Mouse (Mus musculus): Measurements from ENCODE around the gene 4933407L21Rik. TPM values are rescaled to one million over a fixed set of nuclear protein-coding genes. Genes with fewer than 3 reads are reported as not detected.

The 4933407L21Rik gene
- polyA plus RNA-seq, 1 experiment from 2014 or later: 1.0 TPM

DNA sequence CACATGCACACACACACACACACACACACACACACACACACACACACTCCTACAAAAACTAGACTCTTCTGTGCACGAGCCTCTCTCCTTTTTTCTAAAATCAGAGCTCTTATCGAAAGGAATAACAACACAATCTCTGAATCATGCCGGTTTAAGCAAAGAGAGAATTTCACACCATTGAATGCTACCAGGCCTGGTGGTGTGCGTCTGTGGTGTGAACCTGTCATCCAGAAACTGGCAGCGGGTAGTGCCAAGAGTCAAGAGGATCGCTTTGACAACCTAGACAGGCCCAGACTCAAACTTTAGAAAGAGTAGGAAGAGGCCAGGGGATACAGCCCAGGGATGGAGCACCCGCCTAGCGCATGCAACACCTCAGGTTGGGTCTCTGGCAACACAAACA is 14.0 kb downstream of the 4933407L21Rik start:
- Histone ChIP-seq H3K4me1 (no peaks in the 10 kb centered on the region), H3K36me3 (no peaks in the 10 kb centered on the region), H3K4me3 (no peak overlapping the region), H3K27me3 (replicated peaks) (no peaks in the 10 kb centered on the region), H3K4me2 (replicated peaks) (no peak overlapping the region), H3K27ac (no peak overlapping the region), H3K9me3 (no peaks in the 10 kb centered on the region), H3K9ac (no peak overlapping the region)
- 86% methylated on average over 8 of the region's 8 CpGs for WGBS
- no peak for ATAC-seq (ENCODE audit: low FRiP score, low read depth)

DNA sequence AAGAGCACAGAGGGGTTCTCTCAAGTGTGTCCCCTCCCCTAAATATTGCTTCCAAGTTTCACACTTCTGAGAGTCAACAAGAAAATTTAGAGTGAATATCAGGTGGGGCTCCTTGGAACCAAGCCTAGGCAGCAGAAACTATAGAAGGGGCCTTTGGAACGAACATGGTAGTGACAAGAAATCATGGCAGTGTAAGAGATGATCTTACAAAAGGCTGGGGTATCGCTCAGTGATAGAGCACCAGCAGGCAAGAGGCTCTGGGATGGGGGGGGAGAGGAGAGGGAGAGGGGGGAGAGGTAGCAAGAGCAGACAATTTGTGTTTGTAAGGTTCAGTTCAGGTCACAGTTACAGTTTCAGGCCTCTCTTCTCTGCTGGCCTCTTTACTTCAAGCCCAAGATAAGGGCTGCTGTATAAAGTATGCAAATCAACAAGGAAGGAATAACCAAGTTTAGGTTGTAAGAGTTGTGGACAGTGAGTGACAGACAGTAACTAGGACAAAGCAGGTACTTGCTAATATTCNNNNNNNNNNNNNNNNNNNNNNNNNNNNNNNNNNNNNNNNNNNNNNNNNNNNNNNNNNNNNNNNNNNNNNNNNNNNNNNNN is 20.9 kb downstream of the 4933407L21Rik start:
- 88% methylated on average over 2 of the region's 2 CpGs for WGBS
- Histone ChIP-seq H3K27ac (no peak overlapping the region), H3K4me2 (replicated peaks) (no peak overlapping the region)

DNA sequence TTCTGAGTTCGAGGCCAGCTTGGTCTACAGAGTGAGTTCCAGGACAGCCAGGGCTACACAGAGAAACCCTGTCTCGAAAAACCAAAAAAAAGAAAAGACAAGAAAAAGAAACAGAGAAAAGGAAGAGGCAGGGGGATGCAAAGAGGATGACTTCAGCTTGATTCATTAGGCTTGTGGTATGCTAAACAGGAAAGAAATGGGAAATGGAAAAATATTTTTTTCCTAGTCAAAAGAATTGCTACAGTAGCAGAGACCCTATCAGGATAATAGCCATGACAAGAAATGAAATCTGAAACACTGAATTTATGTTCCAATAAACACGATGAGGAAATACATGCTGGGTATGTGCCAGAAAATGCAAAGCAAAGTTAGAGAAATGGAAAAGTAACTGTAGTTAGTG is 26.9 kb downstream of the 4933407L21Rik start:
- no peaks in the 10 kb centered on the region for H3K36me3 ChIP-seq
- no peaks in the 10 kb centered on the region for H3K9me3 ChIP-seq
- H3K27me3 ChIP-seq (replicated peaks): no peaks in the 10 kb centered on the region
- WGBS: 81% methylated on average over 3 of the region's 3 CpGs
- H3K27ac ChIP-seq: no peak overlapping the region
- H3K4me1 ChIP-seq: no peaks in the 10 kb centered on the region
- H3K4me3 ChIP-seq: no peak overlapping the region
- H3K9ac ChIP-seq: no peak overlapping the region
- ATAC-seq (ENCODE audit: low FRiP score, low read depth): no peak
- no peak overlapping the region for H3K4me2 ChIP-seq (replicated peaks)

More for the DNA sequence above, 20.9 kb downstream of the 4933407L21Rik start:
- Histone ChIP-seq H3K9ac (no peak overlapping the region), H3K36me3 (no peaks in the 10 kb centered on the region), H3K27me3 (replicated peaks) (no peaks in the 10 kb centered on the region), H3K9me3 (no peaks in the 10 kb centered on the region), H3K4me3 (no peak overlapping the region), H3K4me1 (no peaks in the 10 kb centered on the region)
- ATAC-seq (ENCODE audit: low FRiP score, low read depth): no peak

DNA sequence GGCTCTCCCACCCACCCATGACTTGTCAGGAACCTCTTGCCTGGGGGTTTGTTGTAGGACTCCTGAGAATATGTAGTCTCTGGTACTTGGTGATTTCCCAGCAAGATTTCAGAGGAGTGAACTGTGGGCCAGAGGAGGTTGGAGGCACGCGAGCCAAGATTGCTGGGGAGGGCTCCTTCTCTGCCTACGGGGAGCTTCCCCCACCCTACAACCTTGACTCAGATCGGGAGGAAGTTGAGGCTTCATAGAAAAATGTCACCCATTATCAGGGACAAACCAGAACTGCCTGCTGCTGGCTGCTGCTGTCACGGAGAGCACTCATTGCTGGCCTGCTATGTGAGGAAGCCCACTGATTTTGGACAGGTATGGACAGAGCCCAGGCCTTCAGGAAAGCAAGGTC is 29.0 kb downstream of the 4933407L21Rik start:
- no peak overlapping the region for H3K9ac ChIP-seq
- 82% methylated on average over 5 of the region's 5 CpGs for WGBS

DNA sequence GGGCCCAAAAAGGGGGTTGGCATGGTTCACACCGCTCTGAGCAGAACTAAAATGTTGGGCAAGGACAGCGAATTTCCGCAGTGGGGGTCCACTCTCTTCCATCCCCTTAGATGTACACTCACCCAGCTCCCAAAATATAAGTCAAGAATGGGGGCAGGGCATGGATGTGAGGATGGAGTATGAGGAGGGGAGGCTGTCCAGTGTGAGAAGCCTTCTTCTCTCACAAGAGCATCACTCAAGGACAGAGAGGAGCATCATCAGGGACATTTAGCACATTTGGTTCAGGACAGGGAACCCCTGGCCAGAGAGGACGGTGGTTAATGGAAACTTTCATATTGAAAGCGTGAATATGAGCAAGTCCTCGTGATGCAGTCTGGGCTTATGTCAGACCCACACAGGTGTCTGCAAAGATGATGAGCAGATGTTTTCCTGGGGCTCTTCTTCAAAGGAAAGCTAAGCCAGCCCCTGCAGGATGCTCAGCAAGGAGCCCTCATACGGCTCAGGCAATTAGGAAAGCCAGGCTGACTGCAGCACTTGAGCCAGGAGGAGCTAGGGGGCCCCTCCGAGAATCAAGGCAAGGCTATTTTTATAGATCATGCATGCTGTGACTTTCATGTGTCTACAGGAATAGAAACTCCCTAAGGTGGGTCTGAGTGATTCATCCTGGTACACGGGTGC is 29.8 kb downstream of the 4933407L21Rik start:
- 53% methylated on average over 9 of the region's 9 CpGs for WGBS
- Histone ChIP-seq H3K36me3 (no peaks in the 10 kb centered on the region), H3K4me3 (no peak overlapping the region)

More for the DNA sequence above, 29.0 kb downstream of the 4933407L21Rik start:
- Histone ChIP-seq H3K9me3 (no peaks in the 10 kb centered on the region), H3K4me1 (no peaks in the 10 kb centered on the region), H3K27ac (no peak overlapping the region), H3K27me3 (replicated peaks) (no peaks in the 10 kb centered on the region), H3K36me3 (no peaks in the 10 kb centered on the region), H3K4me2 (replicated peaks) (no peak overlapping the region), H3K4me3 (no peak overlapping the region)
- no peak for ATAC-seq (ENCODE audit: low FRiP score, low read depth)

DNA sequence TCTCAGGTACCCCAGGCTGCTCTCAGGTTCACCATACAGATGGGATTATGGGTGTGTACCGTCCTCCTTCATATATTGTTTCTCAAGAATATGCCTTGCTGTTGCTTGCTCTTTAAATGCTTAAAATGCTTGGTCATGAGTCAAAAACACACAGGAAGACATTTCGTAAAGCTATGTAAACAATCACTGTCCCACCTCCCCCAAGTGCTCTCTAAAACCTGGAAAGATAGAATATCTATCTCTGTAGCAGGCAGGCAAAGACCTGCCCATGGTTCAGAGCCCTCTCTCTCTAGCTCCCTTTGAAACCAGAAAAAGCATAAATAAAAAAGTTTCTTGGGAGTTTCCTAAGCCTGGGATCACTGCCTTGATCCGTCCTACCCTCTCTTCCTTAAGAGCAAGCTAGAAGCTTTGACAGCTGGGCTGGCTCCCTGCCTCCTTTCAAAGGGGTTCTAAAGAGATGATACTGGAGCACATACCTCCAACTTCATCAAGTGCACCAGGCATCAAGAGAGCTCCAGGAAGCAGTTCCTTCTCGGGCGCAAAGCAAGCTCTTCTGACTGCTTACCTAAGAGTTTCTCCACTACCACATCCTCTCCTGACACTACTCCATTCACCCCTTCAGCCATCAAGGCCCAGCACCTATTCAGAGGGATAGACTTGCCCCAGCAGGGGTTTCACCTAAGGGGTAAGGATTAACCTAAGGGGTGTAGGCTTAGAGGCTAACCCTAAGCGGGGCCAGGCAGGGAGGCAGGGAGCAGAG is 31.0 kb downstream of the 4933407L21Rik start:
- no peak overlapping the region for H3K4me2 ChIP-seq (replicated peaks)
- H3K36me3 ChIP-seq: no peaks in the 10 kb centered on the region
- no peaks in the 10 kb centered on the region for H3K27me3 ChIP-seq (replicated peaks)
- WGBS: 82% methylated on average over 6 of the region's 6 CpGs
- H3K4me1 ChIP-seq: no peaks in the 10 kb centered on the region
- no peaks in the 10 kb centered on the region for H3K9me3 ChIP-seq
- H3K9ac ChIP-seq: no peak overlapping the region
- no peak overlapping the region for H3K27ac ChIP-seq
- H3K4me3 ChIP-seq: no peak overlapping the region
- no peak for ATAC-seq (ENCODE audit: low FRiP score, low read depth)

More for the DNA sequence above, 29.8 kb downstream of the 4933407L21Rik start:
- Histone ChIP-seq H3K4me2 (replicated peaks) (no peak overlapping the region), H3K9ac (no peak overlapping the region), H3K4me1 (no peaks in the 10 kb centered on the region), H3K27me3 (replicated peaks) (no peaks in the 10 kb centered on the region), H3K27ac (no peak overlapping the region), H3K9me3 (no peaks in the 10 kb centered on the region)
- no peak for ATAC-seq (ENCODE audit: low FRiP score, low read depth)

DNA sequence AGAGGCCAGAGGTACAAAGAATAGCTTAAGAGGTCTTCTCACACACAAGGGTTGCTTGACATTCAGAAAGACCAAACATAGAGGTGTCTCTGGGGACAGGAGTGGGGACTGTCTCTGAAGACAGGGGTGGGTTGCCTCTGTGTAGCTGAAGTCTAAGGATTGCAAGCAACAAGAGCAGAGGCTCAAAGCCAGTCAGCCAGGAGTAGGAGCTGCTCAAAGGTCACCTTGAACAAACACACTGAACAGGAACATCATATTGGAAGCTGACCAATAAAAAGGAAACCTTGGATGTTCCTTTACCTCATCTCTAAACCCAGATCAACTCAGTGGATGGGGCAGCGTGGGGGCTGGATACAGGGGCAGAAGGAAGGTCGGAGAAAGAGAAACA is 31.6 kb downstream of the 4933407L21Rik start:
- ATAC-seq (ENCODE audit: low FRiP score, low read depth): no peak

DNA sequence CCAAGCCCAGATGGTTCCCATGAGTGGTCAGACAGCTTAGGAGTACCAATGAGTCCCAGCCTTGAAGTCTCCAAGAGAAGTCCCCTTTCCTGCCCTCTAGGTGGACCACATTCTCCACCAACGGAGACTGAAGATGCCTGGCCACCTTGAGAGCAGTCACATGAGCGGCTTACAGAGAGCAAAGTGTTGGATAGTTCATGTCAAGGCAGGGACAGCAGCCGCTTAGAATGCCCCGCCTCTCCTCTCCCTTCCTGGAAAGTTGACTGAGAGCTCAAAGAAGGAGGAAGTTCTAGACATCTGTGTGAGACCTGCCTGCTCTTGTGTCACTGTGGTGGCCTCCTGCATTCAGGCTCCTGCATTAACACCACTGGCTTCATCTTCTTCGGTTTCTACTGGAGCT is 32.6 kb downstream of the 4933407L21Rik start, which contains the start of gene Gpr55:
Gene Gpr55, minus strand, starts transcription at position 135 of the 400 bp plus-strand sequence.
- Histone ChIP-seq H3K9me3 (no peaks in the 10 kb centered on the region), H3K27me3 (replicated peaks) (no peaks in the 10 kb centered on the region), H3K9ac (no peak within 1 kb of the TSS), H3K4me2 (replicated peaks) (no peak within 1 kb of the TSS), H3K4me1 (no peaks in the 10 kb centered on the region), H3K4me3 (no peak within 1 kb of the TSS), H3K27ac (no peak within 1 kb of the TSS), H3K36me3 (no peaks in the 10 kb centered on the region)
- no peak for ATAC-seq (ENCODE audit: low FRiP score, low read depth)
- 81% methylated on average over 5 of the region's 5 CpGs for WGBS

More for the DNA sequence above, 31.6 kb downstream of the 4933407L21Rik start:
- WGBS: 85% methylated on average over 2 of the region's 2 CpGs
- no peak overlapping the region for H3K4me3 ChIP-seq
- H3K9ac ChIP-seq: no peak overlapping the region
- H3K4me1 ChIP-seq: no peaks in the 10 kb centered on the region
- no peaks in the 10 kb centered on the region for H3K9me3 ChIP-seq
- H3K27ac ChIP-seq: no peak overlapping the region
- H3K27me3 ChIP-seq (replicated peaks): no peaks in the 10 kb centered on the region
- no peaks in the 10 kb centered on the region for H3K36me3 ChIP-seq
- no peak overlapping the region for H3K4me2 ChIP-seq (replicated peaks)

DNA sequence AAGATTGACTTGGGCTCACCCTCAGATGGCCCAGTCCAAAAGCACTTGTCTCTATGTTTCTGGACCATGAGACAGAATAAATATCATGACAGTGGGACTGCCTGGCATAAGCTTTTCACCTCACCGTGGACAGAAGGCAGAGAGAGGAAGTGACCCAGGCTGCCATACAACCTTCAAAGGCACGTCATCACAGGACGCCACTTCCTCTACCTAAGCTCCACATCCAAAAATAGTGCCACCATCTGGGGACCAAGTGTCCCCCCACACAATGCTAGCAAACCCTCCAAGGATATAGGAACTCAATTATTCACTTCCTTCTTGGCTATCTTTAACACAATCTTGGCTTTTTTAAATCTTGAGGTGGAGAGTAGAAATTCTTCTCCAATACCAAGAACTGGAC is 33.8 kb downstream of the 4933407L21Rik start:
- Histone ChIP-seq H3K27me3 (replicated peaks) (no peaks in the 10 kb centered on the region), H3K36me3 (no peaks in the 10 kb centered on the region), H3K9me3 (no peaks in the 10 kb centered on the region), H3K9ac (no peak overlapping the region), H3K27ac (no peak overlapping the region), H3K4me2 (replicated peaks) (no peak overlapping the region), H3K4me3 (no peak overlapping the region), H3K4me1 (no peaks in the 10 kb centered on the region)
- no peak for ATAC-seq (ENCODE audit: low FRiP score, low read depth)
- WGBS: 83% methylated on average over 3 of the region's 3 CpGs

DNA sequence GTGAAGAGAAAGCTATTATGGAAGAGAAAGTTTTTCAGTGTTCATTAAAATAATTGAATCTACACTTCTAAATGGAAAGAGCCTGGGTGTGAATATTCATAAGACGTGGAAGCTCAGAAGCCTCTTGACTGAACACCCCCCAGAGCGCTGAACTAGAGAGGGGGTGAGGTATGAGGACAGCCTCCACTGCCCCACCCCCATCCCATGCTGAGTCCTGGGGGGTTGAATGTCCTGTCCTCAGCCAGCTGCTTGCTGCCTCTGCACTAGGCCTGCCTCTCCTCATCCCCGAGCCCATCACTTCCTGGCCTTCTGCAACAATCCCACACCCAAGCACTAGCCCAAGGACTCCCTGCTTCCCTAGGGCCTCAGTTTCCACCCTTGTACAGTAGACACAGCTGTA is 37.6 kb downstream of the 4933407L21Rik start:
- no peaks in the 10 kb centered on the region for H3K36me3 ChIP-seq
- whole genome bisulfite sequencing: 77% methylated on average over 3 of the region's 3 CpGs
- H3K4me2 ChIP-seq (replicated peaks): no peak overlapping the region
- H3K27ac ChIP-seq: no peak overlapping the region
- H3K27me3 ChIP-seq (replicated peaks): no peaks in the 10 kb centered on the region
- H3K4me3 ChIP-seq: no peak overlapping the region
- no peak overlapping the region for H3K9ac ChIP-seq
- no peaks in the 10 kb centered on the region for H3K9me3 ChIP-seq
- ATAC-seq (ENCODE audit: low FRiP score, low read depth): no peak
- no peaks in the 10 kb centered on the region for H3K4me1 ChIP-seq

DNA sequence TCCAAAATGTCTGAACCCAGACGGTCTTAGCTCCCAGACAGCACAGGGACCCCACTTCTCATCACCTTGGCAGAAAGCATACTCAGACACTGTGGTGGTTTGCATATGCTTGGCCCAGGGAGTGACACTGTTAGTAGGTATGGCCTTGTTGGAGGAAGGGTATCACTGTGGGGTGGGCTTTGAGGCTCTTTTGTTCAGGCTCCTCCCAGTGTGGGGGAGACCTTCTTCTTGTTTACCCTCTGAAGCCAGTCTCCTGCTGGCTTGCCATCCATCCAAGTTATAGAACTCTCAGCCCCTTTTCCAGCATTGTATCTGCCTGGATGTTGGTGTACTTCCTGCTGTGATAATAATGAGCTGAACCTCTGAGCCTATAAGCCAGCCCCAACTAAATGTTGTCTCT is 40.8 kb downstream of the 4933407L21Rik start:
- 71% methylated on average over 1 of the region's 1 CpGs for WGBS

DNA sequence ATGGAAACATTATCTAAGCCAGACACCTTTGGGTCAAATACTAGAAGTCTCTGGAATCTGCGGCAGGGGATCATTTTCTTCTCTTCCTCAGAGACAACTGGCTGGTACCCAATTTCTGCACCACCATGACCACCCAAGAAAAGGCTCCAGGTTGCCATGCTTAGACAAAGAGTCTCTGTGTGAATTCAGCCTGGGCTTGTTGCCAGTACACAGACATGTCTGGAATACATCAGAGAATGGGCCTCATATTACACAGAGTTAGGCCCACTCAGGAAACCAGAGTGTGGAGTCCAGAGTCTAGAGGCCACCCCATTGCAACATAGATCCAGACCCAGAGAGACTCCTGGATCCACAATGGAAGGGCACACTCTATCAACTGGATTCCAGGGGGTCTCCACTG is 41.2 kb downstream of the 4933407L21Rik start:
- Histone ChIP-seq H3K9ac (no peak overlapping the region), H3K36me3 (no peaks in the 10 kb centered on the region), H3K27me3 (replicated peaks) (no peaks in the 10 kb centered on the region), H3K27ac (no peak overlapping the region), H3K4me1 (no peaks in the 10 kb centered on the region), H3K4me3 (no peak overlapping the region), H3K9me3 (no peaks in the 10 kb centered on the region), H3K4me2 (replicated peaks) (no peak overlapping the region)
- 83% methylated on average over 1 of the region's 1 CpGs for WGBS
- ATAC-seq (ENCODE audit: low FRiP score, low read depth): peak; percentile 56; the same call in 1 of the 2 replicates

More for the DNA sequence above, 40.8 kb downstream of the 4933407L21Rik start:
- Histone ChIP-seq H3K9me3 (no peaks in the 10 kb centered on the region), H3K4me3 (no peak overlapping the region), H3K4me1 (no peaks in the 10 kb centered on the region), H3K27me3 (replicated peaks) (no peaks in the 10 kb centered on the region), H3K36me3 (no peaks in the 10 kb centered on the region), H3K4me2 (replicated peaks) (no peak overlapping the region), H3K27ac (no peak overlapping the region), H3K9ac (no peak overlapping the region)
- 0 out of 2 replicates have a peak, but pooled peaks have one; percentile 33 for ATAC-seq (ENCODE audit: low FRiP score, low read depth)
